Mouse (Mus musculus) ES-Bruce4 (cell line): ENCODE results near the gene Agt. TPM values are rescaled to one million over a fixed set of nuclear protein-coding genes. Genes with fewer than 3 reads are reported as not detected.
A peak's percentile ranks its signal among the peaks of the same experiment; 100 is the strongest.

Experiments
- H3K27ac ChIP-seq: 2 replicates; pipeline ENCODE4 v1.5.1; 2012; ENCODE audit warnings: low read length, inconsistent platforms; ENCODE audit not compliant: insufficient read depth
- H3K27me3 ChIP-seq: 2 replicates; pipeline ENCODE4 v1.6.1; 2012; ENCODE audit warnings: mild to moderate bottlenecking, low read length, inconsistent platforms; ENCODE audit not compliant: control insufficient read depth, poor library complexity, insufficient read depth, severe bottlenecking
- H3K36me3 ChIP-seq: 2 replicates; pipeline ENCODE4 v1.6.1; 2012; ENCODE audit warnings: inconsistent platforms, mild to moderate bottlenecking, low read length, moderate library complexity; ENCODE audit not compliant: control insufficient read depth, poor library complexity, insufficient read depth, severe bottlenecking
- H3K4me1 ChIP-seq: one replicate; pipeline ENCODE4 v1.8.1; 2011; ENCODE audit warnings: low read length; ENCODE audit not compliant: control insufficient read depth, insufficient read depth
- H3K4me3 ChIP-seq: 2 replicates; pipeline ENCODE4 v1.5.1; 2011; ENCODE audit warnings: low read depth, mild to moderate bottlenecking, low read length
- H3K9ac ChIP-seq: 2 replicates; pipeline ENCODE4 v1.6.1; 2012; ENCODE audit warnings: low read depth, mild to moderate bottlenecking, inconsistent platforms; ENCODE audit not compliant: poor library complexity, severe bottlenecking
- H3K9me3 ChIP-seq: replicated peaks from 2 replicates; pipeline ENCODE4 v1.6.1; 2012; ENCODE audit warnings: mild to moderate bottlenecking, low read length, inconsistent platforms; ENCODE audit not compliant: control insufficient read depth, poor library complexity, insufficient read depth, severe bottlenecking
- CTCF ChIP-seq: IDR thresholded peaks from one replicate; pipeline ENCODE4 v1.8.1; 2011; ENCODE audit warnings: low read depth, low read length
- EP300 ChIP-seq: IDR thresholded peaks from 2 replicates; pipeline ENCODE4 v1.6.1; 2011; ENCODE audit warnings: low read depth, low read length; ENCODE audit not compliant: insufficient read depth
- POLR2A ChIP-seq: IDR thresholded peaks from one replicate; pipeline ENCODE4 v1.8.1; 2011; ENCODE audit warnings: low read length; ENCODE audit not compliant: insufficient read depth
- polyA plus RNA-seq: library from polyadenylated mRNA; stranded (reverse); fragments of >200 nt; gene quantifications from 2 replicates; pipeline ENCODE4 v1.2.4, GENCODE M21; 2011; ENCODE audit warnings: low read depth; ENCODE audit not compliant: missing spikeins, insufficient read depth, insufficient read length

Agt gene
- polyA plus RNA-seq, 1 experiment, result not detected

GRCm38 (mm10) chr8:124604066-124604465 is 34.6 kb upstream of the Agt start:
- Histone ChIP-seq H3K4me3 (no peak overlapping the region), H3K9ac (no peak overlapping the region), H3K27me3 (no peaks in the 10 kb centered on the region), H3K9me3 (no peaks in the 10 kb centered on the region), H3K4me1 (no peaks in the 10 kb centered on the region), H3K36me3 (no peaks in the 10 kb centered on the region), H3K27ac (no peak overlapping the region)
- TF ChIP-seq POLR2A, result no peak
- TF ChIP-seq EP300, result no peak
- peak; percentile 42 for TF ChIP-seq CTCF

GRCm38 (mm10) chr8:124589393-124589792 is 19.9 kb upstream of the Agt start:
- H3K4me3 ChIP-seq, result no peak overlapping the region
- H3K4me1 ChIP-seq, result no peaks in the 10 kb centered on the region
- H3K9ac ChIP-seq, result no peak overlapping the region
- no peaks in the 10 kb centered on the region for H3K27me3 ChIP-seq
- H3K36me3 ChIP-seq, result no peaks in the 10 kb centered on the region
- no peak for TF ChIP-seq POLR2A
- no peak for TF ChIP-seq EP300
- no peak for TF ChIP-seq CTCF
- H3K9me3 ChIP-seq, result no peaks in the 10 kb centered on the region
- H3K27ac ChIP-seq, result no peak overlapping the region

GRCm38 (mm10) chr8:124586556-124586955 is 17.1 kb upstream of the Agt start:
- H3K4me1 ChIP-seq, result no peaks in the 10 kb centered on the region
- H3K27me3 ChIP-seq, result no peaks in the 10 kb centered on the region
- H3K9ac ChIP-seq, result no peak overlapping the region
- H3K36me3 ChIP-seq, result no peaks in the 10 kb centered on the region
- peaks cover 4% of the 10 kb centered on the region; the same call in 1 of the 2 replicates for H3K9me3 ChIP-seq
- TF ChIP-seq POLR2A (no peak), EP300 (no peak), CTCF (no peak)
- no peak overlapping the region for H3K4me3 ChIP-seq
- no peak overlapping the region for H3K27ac ChIP-seq

DNA sequence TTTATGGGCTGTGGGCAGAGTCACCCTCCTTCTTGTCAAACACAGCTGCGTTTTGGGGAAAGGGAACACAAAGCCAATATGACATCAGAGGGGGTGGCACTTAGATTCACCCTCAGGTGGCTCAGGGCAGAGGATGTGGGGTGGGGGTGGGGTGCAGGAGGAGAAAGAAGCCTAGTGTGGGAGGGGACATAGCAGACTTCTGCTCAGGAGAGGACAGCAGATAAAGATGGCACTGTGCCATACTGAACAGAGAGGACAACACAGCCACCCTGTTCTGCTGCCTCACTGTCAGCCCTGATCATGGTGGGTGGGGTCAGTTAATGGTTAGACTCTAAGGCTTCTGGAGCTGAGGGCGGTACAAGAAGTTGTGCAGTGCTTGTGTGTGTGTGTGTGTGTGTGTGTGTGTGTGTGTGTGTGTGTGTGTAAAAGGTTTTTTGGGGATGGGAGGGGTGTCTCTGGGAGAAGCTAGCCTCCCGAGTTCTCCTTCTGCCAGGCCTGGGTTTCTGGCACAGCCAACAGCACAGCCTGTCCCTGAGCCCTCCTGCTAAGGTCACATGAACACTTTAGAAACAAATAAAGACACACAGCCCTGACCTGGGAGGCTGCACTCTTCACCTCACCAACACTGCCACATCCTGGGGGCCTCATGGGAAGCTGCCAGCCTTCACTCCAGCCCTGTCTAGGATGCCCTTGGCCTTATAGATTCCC is 16.4 kb upstream of the Agt start:
- TF ChIP-seq CTCF (no peak), POLR2A (no peak), EP300 (no peak)
- H3K36me3 ChIP-seq, result no peaks in the 10 kb centered on the region
- peaks cover 4% of the 10 kb centered on the region; the same call in 1 of the 2 replicates for H3K9me3 ChIP-seq
- H3K27ac ChIP-seq, result no peak overlapping the region
- no peaks in the 10 kb centered on the region for H3K27me3 ChIP-seq
- no peak overlapping the region for H3K4me3 ChIP-seq
- H3K9ac ChIP-seq, result no peak overlapping the region
- no peaks in the 10 kb centered on the region for H3K4me1 ChIP-seq

GRCm38 (mm10) chr8:124576751-124577150 is 7.2 kb upstream of the Agt start:
- no peaks in the 10 kb centered on the region for H3K4me1 ChIP-seq
- TF ChIP-seq EP300 (no peak), CTCF (no peak), POLR2A (no peak)
- no peak overlapping the region for H3K9ac ChIP-seq
- no peak overlapping the region for H3K4me3 ChIP-seq
- no peak overlapping the region for H3K27ac ChIP-seq
- H3K9me3 ChIP-seq, result no peaks in the 10 kb centered on the region; the same call in 1 of the 2 replicates
- H3K27me3 ChIP-seq, result no peaks in the 10 kb centered on the region
- no peaks in the 10 kb centered on the region for H3K36me3 ChIP-seq

GRCm38 (mm10) chr8:124575811-124576210 is 6.3 kb upstream of the Agt start, which contains the start of gene Capn9:
Gene Capn9 (plus strand): TSS chr8:124576111.
- no peak within 1 kb of the TSS for H3K4me3 ChIP-seq

More at GRCm38 (mm10) chr8:124575811-124576210, 6.3 kb upstream of the Agt start, which contains the start of gene Capn9:
- Histone ChIP-seq H3K4me1 (no peaks in the 10 kb centered on the region), H3K9me3 (no peaks in the 10 kb centered on the region; the same call in 1 of the 2 replicates), H3K9ac (no peak within 1 kb of the TSS), H3K27me3 (no peaks in the 10 kb centered on the region), H3K27ac (no peak within 1 kb of the TSS), H3K36me3 (no peaks in the 10 kb centered on the region)
- TF ChIP-seq EP300 (no peak), POLR2A (no peak), CTCF (no peak)
